Mouse (Mus musculus) hindlimb bud, embryonic 11.5 days (tissue): ENCODE results near the gene Casp9.

Experiments used
- DNase-seq: peaks from one replicate; pipeline ENCODE4 v3.0.0-alpha.2; 2012; ENCODE audit warnings: low read depth, low spot score; ENCODE audit errors: extremely low spot score

The Casp9 gene

GRCm38 (mm10) chr4:141862867-141863266 is 69.5 kb downstream of the Casp9 start:
- no peak for DNase-seq

- DNase-seq: no peak
Measured at GRCm38 (mm10) chr4:141863726-141864280, 70.4 kb downstream of the Casp9 start.

- DNase-seq: no peak
Measured at GRCm38 (mm10) chr4:141864506-141864905, 71.1 kb downstream of the Casp9 start.

- no peak for DNase-seq
Measured at GRCm38 (mm10) chr4:141865006-141865405, 71.6 kb downstream of the Casp9 start.
